Mouse (Mus musculus): Measurements from ENCODE around the gene Rtbdn.

DNA sequence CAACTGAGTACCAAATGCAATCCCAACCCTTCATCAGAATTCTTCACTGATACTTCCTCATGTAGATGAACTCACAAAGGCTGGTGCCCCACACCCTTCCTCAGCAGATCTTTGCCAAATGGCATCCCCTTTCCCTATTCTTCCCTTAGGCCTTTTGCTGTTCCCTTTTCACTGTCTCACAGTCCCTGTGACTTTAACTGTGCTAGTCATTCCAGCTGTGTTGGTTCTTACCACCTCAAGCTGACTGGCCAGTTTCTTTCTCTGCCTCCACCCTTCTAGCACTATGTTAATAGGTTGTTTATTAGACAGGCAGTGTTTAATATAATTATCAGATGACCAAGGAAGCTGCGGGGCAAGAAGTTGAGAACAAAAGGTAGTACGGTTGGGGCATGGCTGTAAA is 21.9 kb downstream of the Rtbdn start:
- no peak for TF ChIP-seq CEBPB (IDR thresholded peaks at IDR 0.05; ENCODE audit: low read depth)
- TF ChIP-seq CTCF (IDR thresholded peaks at IDR 0.05; ENCODE audit: control insufficient read depth, insufficient read depth, insufficient read length): no peak
- TF ChIP-seq MAX (IDR thresholded peaks at IDR 0.05): no peak
- TF ChIP-seq USF1 (IDR thresholded peaks at IDR 0.05; ENCODE audit: low read depth): no peak
- no peak for TF ChIP-seq MYOG (IDR thresholded peaks at IDR 0.05; ENCODE audit: control insufficient read depth, extremely low read depth, insufficient read length)

All from C2C12 (cell line).